Mouse (Mus musculus) spleen, adult 2 months (tissue): ENCODE results near the gene Abhd6. TPM values are rescaled to one million over a fixed set of nuclear protein-coding genes. Genes with fewer than 3 reads are reported as not detected.

ENCODE experiments used
- DNase-seq, 2 experiments: peaks; one replicate each; pipeline versions ENCODE4 v3.0.0 to v3.0.0-alpha.2; 2012 to 2021; ENCODE audit warnings: low spot score in 2 of 2, low read depth in 1 of 2
- H3K27ac ChIP-seq: fragments of 200-500 bp; 2 replicates; pipeline ENCODE4 v1.5.1; 2012; ENCODE audit warnings: low read length, inconsistent platforms; ENCODE audit not compliant: insufficient read depth
- H3K27me3 ChIP-seq: fragments of 200-500 bp; 2 replicates; pipeline ENCODE4 v1.6.1; 2012; ENCODE audit warnings: mild to moderate bottlenecking, moderate library complexity, low read length, inconsistent platforms; ENCODE audit not compliant: control insufficient read depth, insufficient read depth
- H3K36me3 ChIP-seq: fragments of 200-500 bp; 2 replicates; pipeline ENCODE4 v1.6.1; 2012; ENCODE audit warnings: mild to moderate bottlenecking, low read length, inconsistent platforms; ENCODE audit not compliant: control insufficient read depth, insufficient read depth
- H3K4me1 ChIP-seq: fragments of 200-500 bp; 2 replicates; pipeline ENCODE4 v1.6.1; 2011; ENCODE audit warnings: inconsistent platforms; ENCODE audit not compliant: control insufficient read depth, insufficient read depth, insufficient read length
- H3K4me3 ChIP-seq: fragments of 200-500 bp; 2 replicates; pipeline ENCODE4 v1.5.1; 2011; ENCODE audit warnings: mild to moderate bottlenecking, inconsistent platforms; ENCODE audit not compliant: insufficient read depth, insufficient read length; ENCODE audit errors: extremely low read depth
- CTCF ChIP-seq: fragments of 200-500 bp; IDR thresholded peaks from 2 replicates; pipeline ENCODE4 v1.5.1; 2011; ENCODE audit warnings: mild to moderate bottlenecking, inconsistent platforms; ENCODE audit not compliant: insufficient read depth, insufficient read length, insufficient replicate concordance; ENCODE audit errors: extremely low read depth
- POLR2A ChIP-seq: fragments of 200-500 bp; IDR thresholded peaks from 2 replicates; pipeline ENCODE4 v1.6.1; 2011; ENCODE audit warnings: low read depth, low read length, inconsistent platforms
- WGBS: fragments of 180-500 bp; shearing (Covaris S2); methylation state at CpG from one replicate; pipeline ENCODE4 v1.1.7; 2018; 5-methylcytosine and 5-hydroxymethylcytosine counted together
- polyA plus RNA-seq: library from polyadenylated mRNA; depleted of rRNA; stranded (reverse); fragments of >200 nt; gene quantifications from 2 replicates; pipeline ENCODE4 v1.2.3, GENCODE M21; 2012

The Abhd6 gene
- polyA plus RNA-seq, 1 experiment, result 8.6 TPM

DNA sequence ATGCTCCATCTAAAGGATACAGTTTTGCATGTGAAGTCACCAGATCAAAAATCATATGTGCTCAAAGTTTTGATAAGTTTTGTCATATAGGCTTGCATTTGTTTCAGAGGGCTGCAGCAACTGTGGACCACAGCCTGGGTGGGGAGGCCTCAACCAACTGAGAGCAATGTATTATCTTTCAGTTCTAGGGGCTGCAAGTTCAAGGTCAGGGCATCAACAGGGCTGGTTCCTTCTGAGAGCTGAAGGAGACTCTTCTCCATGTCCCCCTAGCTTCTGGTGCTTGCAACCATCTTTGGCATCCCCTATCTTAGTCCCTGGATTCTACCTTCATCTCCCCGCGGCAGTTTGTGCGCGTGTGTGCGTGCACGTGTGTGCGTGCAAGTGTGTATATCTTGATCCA lies 50.0 kb downstream of the Abhd6 start:
- WGBS, result 94% methylated on average over 7 of the region's 7 CpGs
- no peak for TF ChIP-seq CTCF
- no peak for TF ChIP-seq POLR2A
- no peaks in the 10 kb centered on the region for H3K27me3 ChIP-seq

DNA sequence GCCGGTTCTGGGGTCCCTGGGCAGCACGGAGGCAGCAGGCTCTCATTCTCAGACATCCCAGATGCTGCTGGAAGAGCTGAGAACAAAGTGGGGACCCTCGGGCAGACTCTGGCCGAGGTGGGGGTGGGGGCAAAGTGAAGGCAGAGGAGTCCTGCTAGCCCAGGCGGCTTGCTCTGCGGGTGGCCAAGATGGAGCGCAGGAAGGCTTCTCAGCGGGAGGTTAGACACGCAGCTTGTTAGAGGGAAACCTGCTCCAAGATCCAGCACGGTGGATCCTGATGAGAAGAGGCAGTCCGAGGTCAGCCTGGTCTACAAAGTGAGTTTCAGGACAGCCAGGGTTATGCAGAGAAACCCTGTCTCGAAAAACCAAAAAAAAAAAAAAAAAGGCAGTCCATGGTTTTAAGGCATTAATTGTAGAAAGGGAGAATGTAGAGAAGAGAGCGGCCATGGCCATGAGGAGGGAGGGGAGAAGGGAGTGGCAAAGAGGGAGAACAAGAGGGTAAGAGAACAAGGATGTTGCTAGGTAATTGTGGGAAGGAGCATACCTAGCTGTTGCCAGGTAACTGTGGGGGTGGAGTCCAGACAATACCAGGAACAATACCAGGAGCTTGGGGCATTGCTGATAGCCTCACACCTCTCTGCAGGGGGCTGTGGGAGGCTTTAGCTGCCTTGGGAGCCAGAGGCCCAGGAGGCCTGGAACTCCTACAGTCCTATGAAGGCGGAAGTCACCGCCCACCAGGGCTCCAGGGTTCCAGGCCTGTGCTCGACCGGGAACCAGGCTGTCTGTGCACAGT lies 51.8 kb downstream of the Abhd6 start:
- H3K36me3 ChIP-seq, result no peaks in the 10 kb centered on the region; the same call in 1 of the 2 replicates
- H3K4me1 ChIP-seq, result no peaks in the 10 kb centered on the region
- no peaks in the 10 kb centered on the region for H3K27me3 ChIP-seq
- no peak overlapping the region for H3K27ac ChIP-seq
- 88% methylated on average over 17 of the region's 17 CpGs for WGBS
- TF ChIP-seq CTCF, result no peak
- TF ChIP-seq POLR2A, result no peak
- DNase-seq, result no peak
- H3K4me3 ChIP-seq, result no peak overlapping the region

More for the DNA sequence above, 50.0 kb downstream of the Abhd6 start:
- Histone ChIP-seq H3K36me3 (peaks cover 2% of the 10 kb centered on the region; the same call in 1 of the 2 replicates), H3K4me1 (no peaks in the 10 kb centered on the region), H3K4me3 (no peak overlapping the region), H3K27ac (no peak overlapping the region)
- no peak for DNase-seq

DNA sequence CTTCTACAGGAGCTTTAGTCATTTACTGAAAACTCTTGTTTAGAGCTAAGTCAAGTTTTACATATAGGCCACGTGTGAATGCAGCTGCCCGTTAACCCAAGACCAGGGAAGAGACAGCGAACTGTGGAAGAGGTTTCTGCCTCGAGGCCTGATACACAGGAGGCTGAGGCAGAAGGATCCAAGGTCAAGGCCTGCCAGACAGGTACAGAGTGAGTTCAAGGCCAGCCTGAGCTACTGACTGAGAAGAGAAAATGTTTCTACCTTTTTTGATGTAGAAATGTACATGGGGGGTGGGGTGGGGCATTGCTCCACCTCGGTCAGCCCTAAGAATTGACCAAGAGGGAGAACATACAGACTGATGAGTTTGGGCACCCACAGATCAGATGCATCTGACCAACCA lies 53.4 kb downstream of the Abhd6 start:
- TF ChIP-seq CTCF, result no peak
- no peak for TF ChIP-seq POLR2A
- Histone ChIP-seq H3K27me3 (no peaks in the 10 kb centered on the region), H3K36me3 (no peaks in the 10 kb centered on the region; the same call in 1 of the 2 replicates), H3K27ac (no peak overlapping the region), H3K4me1 (no peaks in the 10 kb centered on the region), H3K4me3 (no peak overlapping the region)
- DNase-seq, result no peak
- 88% methylated on average over 5 of the region's 5 CpGs for WGBS

DNA sequence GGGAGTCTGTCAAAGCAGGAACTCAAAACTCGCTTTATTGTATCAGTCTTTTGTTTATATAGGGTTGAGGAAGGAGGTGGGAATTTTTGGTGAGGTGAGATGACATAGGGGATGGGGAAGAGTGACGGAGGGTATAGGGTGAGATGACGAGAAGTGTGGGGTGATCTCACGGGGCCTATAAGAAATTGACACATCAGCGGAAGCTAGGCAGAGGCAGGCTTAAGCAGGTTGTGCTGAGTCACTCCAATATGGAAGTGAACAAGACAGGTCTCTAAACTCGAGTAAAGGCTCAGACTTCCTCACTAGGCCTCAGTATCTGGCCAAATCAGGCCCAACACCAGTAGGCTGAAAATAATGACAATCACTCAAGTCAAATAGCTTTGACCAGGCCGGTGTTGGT lies 57.2 kb downstream of the Abhd6 start:
- Histone ChIP-seq H3K27ac (no peak overlapping the region), H3K27me3 (no peaks in the 10 kb centered on the region), H3K4me1 (no peaks in the 10 kb centered on the region), H3K4me3 (no peak overlapping the region), H3K36me3 (no peaks in the 10 kb centered on the region; the same call in 1 of the 2 replicates)
- no peak for TF ChIP-seq POLR2A
- TF ChIP-seq CTCF, result no peak
- no peak for DNase-seq
- 95% methylated on average over 7 of the region's 7 CpGs for WGBS

DNA sequence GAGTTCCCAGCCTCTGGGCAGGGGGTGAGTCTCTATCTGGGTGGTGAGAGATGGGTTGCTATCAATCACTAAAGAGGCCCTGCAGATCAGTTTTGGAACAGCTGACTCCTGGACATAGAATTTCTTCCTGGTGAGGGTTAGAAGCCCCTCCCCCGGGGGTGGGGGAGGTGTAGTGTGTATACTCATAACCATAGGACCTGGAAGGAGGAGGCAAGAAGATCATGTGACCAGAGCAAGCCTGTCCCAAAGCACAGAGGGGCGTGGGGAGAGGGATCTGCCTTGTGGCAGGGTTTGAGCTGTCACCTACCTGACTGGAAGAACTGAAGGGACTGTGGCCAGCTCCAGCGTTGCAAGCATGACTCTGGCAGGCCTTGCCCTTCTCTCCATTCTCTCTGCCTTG lies 59.4 kb downstream of the Abhd6 start:
- Histone ChIP-seq H3K4me3 (no peak overlapping the region), H3K27ac (no peak overlapping the region), H3K36me3 (no peaks in the 10 kb centered on the region), H3K4me1 (no peaks in the 10 kb centered on the region), H3K27me3 (no peaks in the 10 kb centered on the region)
- TF ChIP-seq CTCF, result no peak
- no peak for TF ChIP-seq POLR2A
- no peak for DNase-seq
- 39% methylated on average over 3 of the region's 3 CpGs for WGBS

DNA sequence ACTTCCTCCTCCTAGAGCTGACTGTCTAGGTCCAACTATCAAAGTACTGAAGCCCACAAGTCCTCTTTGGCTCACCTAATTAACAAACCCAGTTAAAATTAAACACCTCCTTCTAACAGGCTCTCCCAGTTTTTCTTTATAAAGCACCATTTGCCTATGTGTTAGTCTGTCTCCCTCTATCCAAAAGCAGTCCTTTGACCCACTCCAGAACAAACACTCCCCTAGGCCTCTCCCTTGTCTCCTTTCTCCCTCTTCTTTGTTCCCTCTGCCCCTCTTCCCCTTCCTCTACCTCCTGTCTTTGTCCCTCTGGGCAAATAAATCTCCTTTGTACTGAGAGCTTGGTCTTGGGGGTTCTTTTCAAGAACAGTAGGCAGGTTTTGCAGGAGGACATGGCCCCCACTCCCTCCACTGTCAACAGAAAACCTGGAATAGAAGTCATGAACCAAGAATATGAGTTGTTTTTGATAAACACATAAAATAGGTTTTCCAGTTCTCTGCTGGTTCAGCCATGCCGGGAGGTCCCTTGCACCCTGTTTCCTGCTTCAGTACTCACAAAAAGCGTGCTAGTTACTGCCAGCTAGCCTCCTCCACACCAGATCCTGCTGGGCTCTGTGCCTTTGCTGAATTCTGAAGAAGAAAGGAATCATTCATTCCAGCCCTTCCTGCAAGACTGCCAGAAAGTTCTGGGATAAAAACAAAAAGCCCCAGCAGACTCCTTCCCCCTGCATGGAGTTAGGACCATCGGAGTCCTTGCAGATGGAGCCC lies 60.0 kb downstream of the Abhd6 start:
- Histone ChIP-seq H3K4me1 (no peaks in the 10 kb centered on the region), H3K27ac (no peak overlapping the region), H3K36me3 (no peaks in the 10 kb centered on the region), H3K4me3 (no peak overlapping the region), H3K27me3 (no peaks in the 10 kb centered on the region)
- TF ChIP-seq POLR2A (no peak), CTCF (no peak)
- 77% methylated on average over 3 of the region's 3 CpGs for WGBS
- no peak for DNase-seq
